Mouse (Mus musculus) heart, adult 11 months (tissue): ENCODE measurements around the gene Oas3.
A peak's percentile ranks its signal among the peaks of the same experiment; 100 is the strongest.
"Not testable (repeated sequence)": the region's sequence is repeated elsewhere in the genome, so short reads cannot be mapped to it uniquely, and the experiment has no call there.

Experiments
- DNase-seq: peaks from one replicate; pipeline ENCODE4 v3.0.0; 2022

The Oas3 gene

GRCm38 (mm10) chr5:120777478-120777877 lies at the start of gene Oas3:
Gene Oas3 (minus strand): TSS chr5:120777661.
- no peak for DNase-seq

- DNase-seq, result no peak
Measured at GRCm38 (mm10) chr5:120818999-120819398, 41.5 kb upstream of the Oas3 start.

GRCm38 (mm10) chr5:120815949-120816348 lies 38.5 kb upstream of the Oas3 start:
- DNase-seq, result no peak

GRCm38 (mm10) chr5:120813023-120813422 lies 35.6 kb upstream of the Oas3 start:
- DNase-seq, result no peak

GRCm38 (mm10) chr5:120811951-120812819 lies 34.7 kb upstream of the Oas3 start, which contains the start of gene Oas1c:
Gene Oas1c (minus strand): TSS chr5:120812514.
- peak; percentile 99 for DNase-seq

- DNase-seq, result no peak
Measured at GRCm38 (mm10) chr5:120809171-120809570, 31.7 kb upstream of the Oas3 start.

GRCm38 (mm10) chr5:120806458-120806857 lies 29.0 kb upstream of the Oas3 start:
- no peak for DNase-seq

- DNase-seq, result no peak
Measured at GRCm38 (mm10) chr5:120803596-120803995, 26.1 kb upstream of the Oas3 start.

GRCm38 (mm10) chr5:120798943-120799342 lies 21.5 kb upstream of the Oas3 start:
- DNase-seq, result not testable (repeated sequence)

GRCm38 (mm10) chr5:120798147-120798546 lies 20.7 kb upstream of the Oas3 start:
- not testable (repeated sequence) for DNase-seq

GRCm38 (mm10) chr5:120795480-120796034 lies 18.1 kb upstream of the Oas3 start, which contains the start of gene Oas1e:
Gene Oas1e (minus strand): TSS chr5:120795530.
- not testable (repeated sequence) for DNase-seq

GRCm38 (mm10) chr5:120793043-120793442 lies 15.6 kb upstream of the Oas3 start:
- DNase-seq, result peak; percentile 89

- DNase-seq, result no peak
Measured at GRCm38 (mm10) chr5:120787042-120787441, 9.6 kb upstream of the Oas3 start.

GRCm38 (mm10) chr5:120782446-120782845 lies 5.0 kb upstream of the Oas3 start:
- no peak for DNase-seq

- no peak for DNase-seq
Measured at GRCm38 (mm10) chr5:120781646-120782045, 4.2 kb upstream of the Oas3 start.

- DNase-seq, result no peak
Measured at GRCm38 (mm10) chr5:120779922-120780321, 2.5 kb upstream of the Oas3 start.

- DNase-seq, result no peak
Measured at GRCm38 (mm10) chr5:120778941-120779340, 1.5 kb upstream of the Oas3 start.

GRCm38 (mm10) chr5:120776801-120777200 lies 660 bp downstream of the Oas3 start:
- DNase-seq, result no peak

- no peak for DNase-seq
Measured at GRCm38 (mm10) chr5:120775287-120775985, 2.0 kb downstream of the Oas3 start.

- DNase-seq, result no peak
Measured at GRCm38 (mm10) chr5:120769396-120769795, 8.1 kb downstream of the Oas3 start.

- no peak for DNase-seq
Measured at GRCm38 (mm10) chr5:120765010-120765409, 12.5 kb downstream of the Oas3 start.

- peak; percentile 93 for DNase-seq
Measured at GRCm38 (mm10) chr5:120761901-120762300, 15.6 kb downstream of the Oas3 start.

- DNase-seq, result no peak
Measured at GRCm38 (mm10) chr5:120754215-120754614, 23.2 kb downstream of the Oas3 start.

- DNase-seq, result no peak
Measured at GRCm38 (mm10) chr5:120752786-120753185, 24.7 kb downstream of the Oas3 start.
